Mouse (Mus musculus) forebrain, embryonic 12.5 days (tissue): ENCODE measurements around the gene Gse1. TPM values are rescaled to one million over a fixed set of nuclear protein-coding genes. Genes with fewer than 3 reads are reported as not detected.

Source experiments
- ATAC-seq: fragments of 200-750 bp; cut with Nextera tagmentation; 2 replicates; pipeline ENCODE4 v1.8.0; 2017; ENCODE audit warnings: moderate TSS enrichment; ENCODE audit not compliant: low FRiP score
- H3K27ac ChIP-seq: fragments of 300-500 bp; sonication (generic); 2 replicates; pipeline ENCODE4 v1.5.1; 2016; ENCODE audit warnings: mild to moderate bottlenecking
- H3K27me3 ChIP-seq: fragments of 300-500 bp; sonication (generic); 2 replicates; pipeline ENCODE4 v1.6.1; 2016; ENCODE audit warnings: mild to moderate bottlenecking
- H3K36me3 ChIP-seq: fragments of 300-500 bp; sonication (generic); replicated peaks from 2 replicates; pipeline ENCODE4 v1.6.1; 2016; ENCODE audit warnings: mild to moderate bottlenecking
- H3K4me1 ChIP-seq: fragments of 300-500 bp; sonication (generic); 2 replicates; pipeline ENCODE4 v1.6.1; 2016
- H3K4me2 ChIP-seq: fragments of 300-500 bp; sonication (generic); 2 replicates; pipeline ENCODE4 v1.6.1; 2016; ENCODE audit warnings: mild to moderate bottlenecking, moderate library complexity
- H3K4me3 ChIP-seq: fragments of 300-500 bp; sonication (generic); replicated peaks from 2 replicates; pipeline ENCODE4 v1.5.1; 2016; ENCODE audit warnings: mild to moderate bottlenecking
- H3K9ac ChIP-seq: fragments of 300-500 bp; sonication (generic); 2 replicates; pipeline ENCODE4 v1.6.1; 2016; ENCODE audit warnings: mild to moderate bottlenecking
- H3K9me3 ChIP-seq: fragments of 300-500 bp; sonication (generic); 2 replicates; pipeline ENCODE4 v1.6.1; 2016
- WGBS: fragments of 180-500 bp; shearing (Covaris S2); methylation state at CpG from one replicate; pipeline ENCODE4 v1.1.7; 2016; 5-methylcytosine and 5-hydroxymethylcytosine counted together
- polyA plus RNA-seq: library from polyadenylated mRNA; unstranded; fragments of >200 nt; fragmentation: Nextera tagmentation; extraction: Ambion mirVana; gene quantifications from 2 replicates; pipeline ENCODE4 v1.2.1, GENCODE M21; 2016

Gene Gse1
- polyA plus RNA-seq: 20.4 and 27.0 TPM in 2 replicates

- Histone ChIP-seq H3K4me2 (peak within 1 kb of the TSS; percentile 96), H3K27me3 (peaks cover 42% of the 10 kb centered on the region), H3K4me1 (peaks cover 83% of the 10 kb centered on the region), H3K9me3 (no peaks in the 10 kb centered on the region), H3K4me3 (peak within 1 kb of the TSS; percentile 67), H3K27ac (peak within 1 kb of the TSS; percentile 77), H3K36me3 (no peaks in the 10 kb centered on the region), H3K9ac (peak within 1 kb of the TSS; percentile 71)
- under 1% methylated on average over 15 of the region's 52 CpGs for WGBS
- peak; percentile 78 for ATAC-seq
Measured at GRCm38 (mm10) chr8:120227891-120228591, at the start of gene Gse1. TSS of gene Gse1 (plus strand) at chr8:120228456.

GRCm38 (mm10) chr8:120179027-120179431, 49.2 kb upstream of the Gse1 start:
- Histone ChIP-seq H3K27me3 (peaks cover 25% of the 10 kb centered on the region), H3K9ac (no peak overlapping the region), H3K9me3 (no peaks in the 10 kb centered on the region), H3K4me1 (peaks cover 58% of the 10 kb centered on the region), H3K27ac (peak overlapping the region; percentile 38; the same call in 1 of the 2 replicates), H3K4me3 (no peak overlapping the region), H3K36me3 (no peaks in the 10 kb centered on the region), H3K4me2 (peak overlapping the region; percentile 39)
- WGBS: under 1% methylated on average over 10 of the region's 10 CpGs
- ATAC-seq: peak; percentile 54

- no peaks in the 10 kb centered on the region for H3K9me3 ChIP-seq
- H3K4me2 ChIP-seq: no peak overlapping the region
- no peaks in the 10 kb centered on the region for H3K36me3 ChIP-seq
- no peak overlapping the region for H3K27ac ChIP-seq
- 51% methylated on average over 7 of the region's 7 CpGs for WGBS
- peaks cover 65% of the 10 kb centered on the region for H3K4me1 ChIP-seq
- no peak overlapping the region for H3K9ac ChIP-seq
- H3K4me3 ChIP-seq: no peak overlapping the region
- peaks cover 15% of the 10 kb centered on the region; the same call in 1 of the 2 replicates for H3K27me3 ChIP-seq
- ATAC-seq: no peak
Measured at GRCm38 (mm10) chr8:120180445-120180970, 47.7 kb upstream of the Gse1 start.

GRCm38 (mm10) chr8:120181274-120181673, 47.0 kb upstream of the Gse1 start:
- 88% methylated on average over 5 of the region's 5 CpGs for WGBS
- H3K4me1 ChIP-seq: peaks cover 68% of the 10 kb centered on the region
- H3K27ac ChIP-seq: no peak overlapping the region

DNA sequence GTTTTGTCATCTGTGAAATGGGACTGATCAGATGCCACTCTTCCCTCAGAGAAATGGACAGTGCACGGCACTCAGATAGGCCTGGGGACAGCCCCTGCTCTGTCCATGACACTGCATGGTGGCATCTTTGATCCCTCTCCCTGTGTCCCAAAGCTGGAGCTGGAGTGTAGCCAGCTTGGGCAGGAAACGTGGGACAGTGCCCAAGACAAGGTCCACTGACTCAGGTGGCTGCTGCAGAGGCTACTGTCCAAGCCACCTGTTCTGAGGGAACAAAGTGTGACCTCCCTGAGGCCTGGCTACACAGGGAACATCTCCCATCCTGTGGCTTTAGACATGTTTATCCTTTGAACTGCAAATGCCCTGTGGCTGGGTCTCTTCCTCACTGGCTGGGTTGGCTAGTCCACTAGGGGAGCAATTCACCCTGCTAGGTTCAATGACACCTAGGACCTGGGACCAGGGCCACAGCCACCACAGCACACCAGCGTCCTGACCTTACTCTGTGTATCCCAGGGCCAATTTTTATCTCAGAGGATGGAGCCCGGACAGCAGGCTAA, 46.3 kb upstream of the Gse1 start:
- Histone ChIP-seq H3K9me3 (no peaks in the 10 kb centered on the region), H3K27me3 (0 out of 2 replicates have a peak, but pooled peaks cover 4% of the 10 kb centered on the region), H3K27ac (no peak overlapping the region), H3K36me3 (no peaks in the 10 kb centered on the region), H3K4me1 (peaks cover 68% of the 10 kb centered on the region), H3K4me2 (no peak overlapping the region), H3K9ac (no peak overlapping the region), H3K4me3 (no peak overlapping the region)
- WGBS: 82% methylated on average over 4 of the region's 4 CpGs
- ATAC-seq: no peak

More at GRCm38 (mm10) chr8:120181274-120181673, 47.0 kb upstream of the Gse1 start:
- H3K9me3 ChIP-seq: no peaks in the 10 kb centered on the region
- H3K4me2 ChIP-seq: no peak overlapping the region
- ATAC-seq: no peak
- H3K4me3 ChIP-seq: no peak overlapping the region
- H3K27me3 ChIP-seq: peaks cover 7% of the 10 kb centered on the region; the same call in 1 of the 2 replicates
- no peaks in the 10 kb centered on the region for H3K36me3 ChIP-seq
- H3K9ac ChIP-seq: no peak overlapping the region

GRCm38 (mm10) chr8:120184366-120184765, 43.9 kb upstream of the Gse1 start:
- Histone ChIP-seq H3K4me3 (no peak overlapping the region), H3K36me3 (no peaks in the 10 kb centered on the region), H3K4me1 (peaks cover 45% of the 10 kb centered on the region), H3K27me3 (0 out of 2 replicates have a peak, but pooled peaks cover 4% of the 10 kb centered on the region), H3K27ac (peak overlapping the region; percentile 80), H3K4me2 (no peak overlapping the region), H3K9ac (no peak overlapping the region), H3K9me3 (no peaks in the 10 kb centered on the region)
- peak; percentile 17; the same call in 1 of the 2 replicates for ATAC-seq
- WGBS: 52% methylated on average over 9 of the region's 9 CpGs

DNA sequence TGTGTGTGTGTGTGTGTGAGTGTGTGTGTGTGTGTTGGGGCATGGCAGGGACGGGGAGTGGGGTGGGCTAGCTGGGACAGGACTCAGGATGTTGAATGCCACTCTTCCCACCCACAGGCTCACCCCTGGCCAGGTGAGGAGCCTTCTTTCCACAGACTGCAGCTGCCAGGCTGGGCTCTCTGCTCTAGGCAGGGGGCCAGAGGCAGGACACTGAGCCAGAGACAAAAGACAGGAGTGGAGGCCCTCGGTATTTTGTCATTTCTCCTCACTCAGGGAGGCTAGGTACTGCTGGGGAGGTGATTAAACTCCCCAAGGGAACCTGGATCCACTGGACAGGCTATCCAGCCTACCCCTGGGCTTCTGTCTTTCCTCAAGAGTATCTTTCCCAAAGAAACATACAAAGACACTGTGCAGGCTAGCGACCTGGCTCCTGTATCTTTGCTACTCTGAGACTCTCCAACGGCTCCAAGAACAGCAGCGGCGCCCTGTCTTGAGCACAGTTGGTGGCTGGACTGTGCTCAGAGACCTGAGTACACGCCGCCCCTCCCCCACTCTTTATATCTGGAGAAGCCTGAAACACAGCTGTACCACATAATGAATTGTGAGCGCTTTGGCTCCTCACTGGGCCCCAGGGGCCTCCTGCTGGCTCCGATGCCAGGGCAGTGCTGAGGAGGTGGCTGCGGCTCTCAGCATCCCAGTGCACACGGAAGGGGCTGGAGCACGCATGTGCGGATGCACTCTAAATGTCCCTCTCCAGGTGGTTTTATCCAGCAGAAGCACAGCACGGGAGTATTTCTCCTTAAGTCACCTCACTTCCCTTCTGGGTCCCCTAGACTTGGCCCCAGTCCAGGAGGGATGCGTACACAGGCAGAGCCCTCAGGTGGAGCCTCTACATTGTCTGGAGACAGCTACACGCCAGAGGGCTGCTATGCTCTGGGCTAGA, 43.1 kb upstream of the Gse1 start:
- Histone ChIP-seq H3K4me2 (peak overlapping the region; percentile 19), H3K36me3 (no peaks in the 10 kb centered on the region), H3K9ac (no peak overlapping the region), H3K27me3 (0 out of 2 replicates have a peak, but pooled peaks cover 4% of the 10 kb centered on the region), H3K9me3 (no peaks in the 10 kb centered on the region), H3K4me3 (no peak overlapping the region), H3K4me1 (peaks cover 41% of the 10 kb centered on the region), H3K27ac (peak overlapping the region; percentile 80)
- WGBS: 24% methylated on average over 17 of the region's 17 CpGs
- peak; percentile 67 for ATAC-seq

DNA sequence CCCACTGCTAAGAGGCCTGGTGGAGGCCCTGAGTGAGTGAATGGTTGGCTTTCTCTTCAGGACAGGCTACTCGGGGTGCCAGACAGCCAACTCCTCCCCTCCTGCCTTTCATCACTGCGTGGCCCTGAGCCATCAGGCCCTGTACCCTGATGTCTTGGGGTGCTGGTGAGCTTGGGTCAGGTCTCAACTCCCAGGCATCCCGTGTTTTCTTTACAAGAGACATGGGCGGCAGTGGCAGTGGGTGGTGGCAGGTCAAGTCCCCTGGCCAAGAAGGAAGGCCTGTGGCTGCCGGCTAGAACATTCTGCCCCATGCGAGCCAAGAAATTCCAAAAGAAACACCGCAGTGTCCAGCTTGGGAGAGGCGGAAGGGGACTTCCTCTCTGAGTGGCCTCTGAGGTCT, 41.8 kb upstream of the Gse1 start:
- Histone ChIP-seq H3K27ac (no peak overlapping the region), H3K9me3 (no peaks in the 10 kb centered on the region)

DNA sequence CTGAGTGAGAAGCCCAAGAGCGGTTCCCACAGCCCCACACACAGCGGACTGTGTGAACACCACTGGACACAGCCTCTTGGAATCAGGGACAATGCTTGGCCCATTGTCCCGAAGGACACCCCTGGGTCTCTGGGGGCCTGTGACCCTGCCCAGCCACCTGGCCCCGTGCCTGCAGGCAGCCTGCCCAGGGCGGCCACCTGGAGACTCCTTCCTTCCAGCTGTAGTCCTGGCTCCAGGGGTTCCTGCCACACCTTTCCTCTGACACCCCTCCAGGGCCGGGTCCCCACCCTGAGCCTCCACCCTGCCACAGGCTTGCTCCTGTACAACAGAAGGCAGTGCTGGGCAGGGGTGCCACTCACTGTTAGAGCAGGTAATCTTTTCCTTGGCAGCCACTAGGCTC, 39.7 kb upstream of the Gse1 start:
- H3K27me3 ChIP-seq: 0 out of 2 replicates have a peak, but pooled peaks cover 4% of the 10 kb centered on the region
- no peak overlapping the region for H3K27ac ChIP-seq
- no peaks in the 10 kb centered on the region for H3K36me3 ChIP-seq
- H3K9ac ChIP-seq: no peak overlapping the region
- no peaks in the 10 kb centered on the region for H3K9me3 ChIP-seq
- no peak for ATAC-seq
- 84% methylated on average over 6 of the region's 6 CpGs for WGBS
- H3K4me1 ChIP-seq: peaks cover 41% of the 10 kb centered on the region
- H3K4me2 ChIP-seq: no peak overlapping the region
- H3K4me3 ChIP-seq: no peak overlapping the region

More for the DNA sequence above, 41.8 kb upstream of the Gse1 start:
- Histone ChIP-seq H3K27me3 (0 out of 2 replicates have a peak, but pooled peaks cover 4% of the 10 kb centered on the region), H3K4me3 (no peak overlapping the region), H3K4me1 (peaks cover 41% of the 10 kb centered on the region), H3K4me2 (no peak overlapping the region), H3K9ac (no peak overlapping the region), H3K36me3 (no peaks in the 10 kb centered on the region)
- no peak for ATAC-seq
- WGBS: 75% methylated on average over 8 of the region's 8 CpGs

- 0 out of 2 replicates have a peak, but pooled peaks cover 3% of the 10 kb centered on the region for H3K27me3 ChIP-seq
- H3K4me2 ChIP-seq: no peak overlapping the region
- no peak overlapping the region for H3K27ac ChIP-seq
- no peaks in the 10 kb centered on the region for H3K9me3 ChIP-seq
- no peak overlapping the region for H3K9ac ChIP-seq
- peaks cover 37% of the 10 kb centered on the region for H3K4me1 ChIP-seq
- no peaks in the 10 kb centered on the region for H3K36me3 ChIP-seq
- WGBS: 81% methylated on average over 6 of the region's 6 CpGs
- no peak overlapping the region for H3K4me3 ChIP-seq
- no peak for ATAC-seq
Measured at GRCm38 (mm10) chr8:120189440-120189839, 38.8 kb upstream of the Gse1 start.

DNA sequence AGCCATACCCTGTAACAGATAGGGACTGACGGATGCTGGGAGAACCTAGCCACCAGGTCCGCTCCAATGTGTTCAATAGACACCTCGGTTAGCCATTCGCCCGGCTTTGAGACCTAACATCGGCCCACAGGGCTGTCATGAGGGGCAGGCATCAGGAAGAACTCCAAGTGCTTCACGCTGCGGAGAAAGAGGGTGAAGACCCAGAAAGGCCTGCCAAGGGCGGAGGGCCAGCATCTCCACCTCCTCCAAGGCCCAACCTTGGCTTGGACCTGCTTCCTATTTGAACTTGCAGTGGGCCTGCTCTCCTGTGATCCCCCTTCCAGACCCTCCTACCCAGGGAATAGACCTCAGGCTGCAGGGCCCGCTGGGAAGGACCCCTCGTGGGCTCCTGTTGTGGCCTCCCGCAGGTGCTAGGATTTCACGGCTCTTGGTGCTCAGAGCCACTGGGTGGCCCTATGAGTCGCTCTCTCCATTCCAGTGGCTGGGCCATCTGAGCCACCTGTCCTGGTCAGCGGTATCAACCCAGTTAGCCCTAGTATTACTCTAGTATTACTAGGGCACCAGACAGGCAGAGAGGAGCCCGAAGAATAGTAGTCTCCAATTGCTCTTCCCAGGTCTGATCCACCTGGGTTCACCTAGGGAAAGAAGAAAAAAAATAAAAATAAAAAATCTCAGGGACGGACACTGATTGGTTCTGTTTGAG, 38.0 kb upstream of the Gse1 start:
- no peaks in the 10 kb centered on the region for H3K36me3 ChIP-seq
- H3K27me3 ChIP-seq: no peaks in the 10 kb centered on the region
- no peak overlapping the region for H3K4me2 ChIP-seq
- WGBS: 83% methylated on average over 17 of the region's 17 CpGs
- no peaks in the 10 kb centered on the region for H3K9me3 ChIP-seq
- ATAC-seq: peak; percentile 9; the same call in 1 of the 2 replicates
- H3K27ac ChIP-seq: no peak overlapping the region
- no peak overlapping the region for H3K9ac ChIP-seq
- H3K4me3 ChIP-seq: no peak overlapping the region
- peaks cover 29% of the 10 kb centered on the region for H3K4me1 ChIP-seq
